Mouse (Mus musculus) thymus, adult 2 months (tissue): ENCODE results near the gene Hdc.

Experiments
- CTCF ChIP-seq: fragments of 200-500 bp; IDR thresholded peaks from 2 replicates; pipeline ENCODE4 v1.5.1; 2012; ENCODE audit warnings: mild to moderate bottlenecking, control low read depth, low read length, moderate library complexity, borderline replicate concordance; ENCODE audit not compliant: control insufficient read depth, poor library complexity, insufficient read depth; ENCODE audit errors: extremely low read depth
- POLR2A ChIP-seq: fragments of 200-500 bp; IDR thresholded peaks from 2 replicates; pipeline ENCODE4 v1.6.1; 2012; ENCODE audit warnings: mild to moderate bottlenecking, low read length, control low read depth, moderate library complexity; ENCODE audit not compliant: control insufficient read depth, poor library complexity, insufficient read depth; ENCODE audit errors: extremely low read depth

DNA sequence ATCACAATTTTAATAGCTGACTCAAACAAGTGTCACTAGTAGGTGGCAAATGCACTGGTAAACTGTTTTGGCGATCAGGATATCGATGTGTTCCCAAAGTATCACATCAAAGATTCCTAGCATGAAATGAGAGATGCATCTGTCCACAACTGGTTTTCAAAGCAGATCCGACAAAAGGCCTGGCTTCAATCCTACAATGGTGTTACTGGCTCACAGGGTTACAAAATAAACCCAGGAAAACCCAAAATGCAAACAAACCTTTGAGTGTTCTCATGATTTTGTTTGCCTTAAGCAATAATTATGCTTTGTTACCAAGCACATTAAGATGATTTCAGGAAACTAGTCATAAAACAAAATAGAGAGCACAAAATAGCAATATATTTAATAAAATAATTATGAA lies 28.7 kb upstream of the Hdc start:
- TF ChIP-seq CTCF (no peak), POLR2A (no peak)
